Mouse (Mus musculus): ENCODE results near the gene Zscan26.

- TF ChIP-seq POLR2A (IDR thresholded peaks at IDR 0.05; ENCODE audit: low read depth, low read length): no peak
- TF ChIP-seq CTCF (IDR thresholded peaks at IDR 0.05; ENCODE audit: extremely low read depth, insufficient read length, insufficient replicate concordance, low read depth, low read length): no peak
Observed at GRCm38 (mm10) chr13:21417298-21418010, 36.1 kb downstream of the Zscan26 start.

Data from small intestine, adult 2 months (tissue).